Mouse (Mus musculus): Measurements from ENCODE around the gene Phactr2. TPM values are rescaled to one million over a fixed set of nuclear protein-coding genes. Genes with fewer than 3 reads are reported as not detected.

Gene Phactr2
- polyA plus RNA-seq, 1 experiment from 2014 or later = 10.7 TPM

DNA sequence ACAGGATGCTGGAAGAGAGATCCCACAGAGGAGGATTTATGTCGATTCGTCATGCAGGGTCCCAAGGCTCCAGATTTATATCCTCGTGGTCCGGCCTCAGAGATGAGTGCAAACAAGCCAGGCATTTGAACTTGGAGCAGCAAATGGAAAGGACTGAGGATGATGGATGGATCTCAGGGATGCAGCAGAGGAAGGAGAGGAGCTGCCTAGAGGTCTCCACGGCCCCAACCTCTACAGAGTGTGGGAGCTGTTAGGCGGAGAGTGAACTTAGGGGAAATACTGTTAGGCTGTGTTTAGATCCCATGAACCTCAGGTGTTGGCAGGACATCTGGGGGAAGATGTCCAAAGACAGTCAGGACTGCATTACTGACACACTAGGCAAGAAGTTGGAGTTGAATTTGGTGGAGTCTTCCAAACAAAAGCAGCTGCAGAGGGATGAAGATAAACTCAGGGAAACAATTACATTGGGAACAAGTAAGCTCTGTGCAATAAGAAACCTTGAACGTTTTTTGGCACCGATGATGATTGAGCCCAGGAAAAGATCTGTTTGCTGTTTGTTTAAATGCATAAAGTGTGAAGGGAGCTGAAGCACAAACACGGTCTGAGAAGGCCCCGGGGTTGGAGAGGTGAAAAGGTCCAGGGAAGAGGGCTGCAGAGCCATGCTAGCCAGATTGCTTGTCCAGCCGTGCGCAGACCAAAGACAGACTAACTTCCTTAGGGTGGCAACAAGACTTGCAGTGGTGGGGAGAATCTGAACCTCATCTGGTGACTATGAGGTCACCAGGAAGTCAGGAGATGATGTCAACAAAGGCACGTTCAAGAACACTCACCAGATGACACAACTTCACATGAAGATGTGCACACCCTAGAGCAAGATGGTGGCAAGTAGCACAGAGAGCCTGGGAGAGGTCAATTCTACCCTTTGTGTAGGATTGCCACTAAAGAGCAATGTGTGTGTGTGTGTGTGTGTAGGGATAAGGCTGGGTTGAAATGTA, 170.6 kb downstream of the Phactr2 start:
- H3K27me3 ChIP-seq (ENCODE audit: insufficient read depth, poor library complexity, severe bottlenecking) = no peaks in the 10 kb centered on the region
- no peaks in the 10 kb centered on the region for H3K9me3 ChIP-seq
- H3K36me3 ChIP-seq = no peaks in the 10 kb centered on the region
- no peak overlapping the region for H3K27ac ChIP-seq
- H3K4me3 ChIP-seq = no peak overlapping the region
- no peak for DNase-seq (ENCODE audit: low spot score)
- peaks cover 11% of the 10 kb centered on the region for H3K4me1 ChIP-seq (replicated peaks)
- 81% methylated on average over 13 of the region's 13 CpGs for WGBS

DNA sequence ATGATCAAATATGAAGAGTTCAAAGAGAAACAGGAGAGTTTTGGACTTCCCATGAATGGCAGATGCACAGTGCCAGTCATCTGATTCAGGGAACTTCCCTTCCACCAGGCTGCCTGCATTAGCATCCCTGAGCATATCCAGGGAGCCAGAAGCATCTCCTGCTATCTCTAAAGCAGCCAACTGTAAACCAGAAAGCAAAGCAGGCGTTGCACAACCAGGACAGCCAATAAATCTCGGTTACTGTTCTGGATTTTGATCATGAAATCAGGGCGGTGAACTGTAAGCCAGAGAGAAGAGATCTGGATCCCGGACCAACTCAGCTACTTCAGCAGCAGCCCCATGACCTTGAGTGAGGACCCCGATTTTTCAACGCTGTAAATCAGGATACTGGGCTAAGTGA, 173.6 kb downstream of the Phactr2 start:
- no peak overlapping the region for H3K4me3 ChIP-seq
- WGBS = 85% methylated on average over 6 of the region's 6 CpGs
- no peaks in the 10 kb centered on the region for H3K27me3 ChIP-seq (ENCODE audit: insufficient read depth, poor library complexity, severe bottlenecking)
- H3K27ac ChIP-seq = no peak overlapping the region
- H3K36me3 ChIP-seq = no peaks in the 10 kb centered on the region
- H3K9me3 ChIP-seq = no peaks in the 10 kb centered on the region
- DNase-seq (ENCODE audit: low spot score) = no peak
- H3K4me1 ChIP-seq (replicated peaks) = peaks cover 11% of the 10 kb centered on the region

DNA sequence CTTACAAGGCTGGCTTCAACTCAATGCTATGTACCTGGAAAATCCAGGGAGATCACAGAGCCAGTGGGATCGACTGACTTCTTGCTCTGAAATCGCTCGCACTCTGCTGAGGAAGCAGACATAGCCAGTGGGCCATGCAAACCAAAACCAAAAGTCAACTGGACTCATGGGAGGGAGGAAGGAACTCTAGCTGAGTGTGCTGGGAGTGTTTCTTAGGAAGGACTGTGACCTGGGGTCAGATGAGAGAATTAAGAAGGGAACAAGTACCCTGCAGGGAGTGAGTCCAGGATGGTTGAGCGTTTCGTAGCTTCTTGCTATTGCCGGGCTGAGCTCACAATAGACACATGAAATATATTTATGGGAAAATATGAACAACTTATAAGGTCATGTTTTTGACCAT, 174.0 kb downstream of the Phactr2 start:
- WGBS = 63% methylated on average over 6 of the region's 6 CpGs
- Histone ChIP-seq H3K36me3 (no peaks in the 10 kb centered on the region), H3K4me3 (no peak overlapping the region), H3K9me3 (no peaks in the 10 kb centered on the region), H3K27me3 (ENCODE audit: insufficient read depth, poor library complexity, severe bottlenecking) (no peaks in the 10 kb centered on the region), H3K27ac (no peak overlapping the region), H3K4me1 (replicated peaks) (peaks cover 11% of the 10 kb centered on the region)
- no peak for DNase-seq (ENCODE audit: low spot score)

DNA sequence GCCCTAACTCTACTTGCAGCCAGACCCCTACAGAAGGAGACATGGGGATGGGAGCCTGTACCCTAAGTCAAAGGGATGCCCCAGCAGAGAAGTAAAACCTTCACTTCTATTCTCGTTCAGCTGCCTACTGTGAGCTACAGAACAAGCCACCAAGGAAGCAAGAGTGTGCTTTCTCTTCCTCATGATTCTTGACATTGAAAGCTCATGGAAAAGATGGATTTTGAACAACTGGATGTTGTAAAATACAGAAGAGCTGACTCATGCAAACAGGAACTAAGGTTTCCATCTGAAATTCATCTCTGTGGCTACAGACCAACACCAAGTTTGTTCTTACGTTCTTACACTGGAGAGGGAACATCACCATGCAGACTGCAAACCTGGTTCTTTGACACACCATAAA, 179.3 kb downstream of the Phactr2 start:
- 97% methylated on average over 2 of the region's 2 CpGs for WGBS
- no peak for DNase-seq (ENCODE audit: low spot score)
- H3K4me3 ChIP-seq = no peak overlapping the region
- H3K27ac ChIP-seq = no peak overlapping the region
- H3K27me3 ChIP-seq (ENCODE audit: insufficient read depth, poor library complexity, severe bottlenecking) = no peaks in the 10 kb centered on the region
- peaks cover 9% of the 10 kb centered on the region for H3K4me1 ChIP-seq (replicated peaks)
- H3K9me3 ChIP-seq = no peaks in the 10 kb centered on the region
- H3K36me3 ChIP-seq = no peaks in the 10 kb centered on the region

DNA sequence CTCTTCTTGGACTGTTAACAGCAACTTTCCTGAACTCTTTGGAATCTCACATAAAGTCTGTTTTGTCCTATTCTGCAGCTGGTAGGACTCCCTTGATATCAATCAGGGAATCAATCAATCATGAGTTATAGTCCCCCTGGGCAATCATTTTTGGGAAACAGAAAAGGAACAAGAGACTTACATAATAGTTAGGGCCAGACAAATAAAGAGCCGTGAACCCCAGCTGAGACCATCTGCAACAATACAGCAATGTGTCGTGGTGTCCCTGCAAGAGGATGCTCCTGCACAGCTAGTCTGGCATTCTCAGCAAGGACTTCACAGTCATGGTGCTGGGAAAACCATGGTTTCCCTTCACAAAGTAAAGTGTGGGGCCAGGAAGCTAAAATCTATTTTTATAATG, 182.2 kb downstream of the Phactr2 start:
- WGBS = 28% methylated on average over 2 of the region's 2 CpGs

DNA sequence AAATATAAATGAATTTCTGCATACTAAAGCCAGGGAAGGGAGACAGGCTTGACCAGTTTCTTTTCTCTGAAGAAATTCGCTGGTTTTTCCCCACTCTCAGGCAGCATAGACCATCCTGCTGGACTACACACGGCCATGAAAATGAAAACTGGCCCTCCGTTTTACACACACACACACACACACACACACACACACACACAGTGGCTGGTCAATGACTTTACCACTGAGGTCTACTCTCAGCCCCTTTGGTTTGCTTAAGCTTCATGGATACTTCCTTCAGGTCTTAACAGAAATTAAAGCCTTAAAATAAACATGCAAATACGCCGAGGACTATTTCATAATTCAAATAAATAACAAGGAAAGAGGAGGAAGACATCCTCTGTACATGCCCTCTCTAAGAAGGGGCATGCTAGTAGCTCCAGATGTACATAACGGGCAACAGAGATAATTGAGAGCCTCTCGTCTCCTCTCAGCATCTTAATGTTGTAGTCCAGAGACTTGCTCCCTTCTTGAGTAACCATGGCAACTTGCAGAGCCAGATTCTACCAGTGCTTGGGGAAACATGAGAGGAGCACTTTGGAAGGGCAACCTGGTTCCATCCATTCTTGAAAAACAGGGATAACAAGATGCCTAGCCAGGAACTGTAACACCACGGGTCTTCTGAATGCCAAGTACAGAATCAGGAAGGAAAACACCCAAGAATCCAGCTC, 184.8 kb downstream of the Phactr2 start:
- DNase-seq (ENCODE audit: low spot score) = no peak
- WGBS = 90% methylated on average over 8 of the region's 8 CpGs
- Histone ChIP-seq H3K27me3 (ENCODE audit: insufficient read depth, poor library complexity, severe bottlenecking) (no peaks in the 10 kb centered on the region), H3K9me3 (no peaks in the 10 kb centered on the region), H3K36me3 (0 out of 2 replicates have a peak, but pooled peaks cover 3% of the 10 kb centered on the region), H3K4me1 (replicated peaks) (peaks cover 9% of the 10 kb centered on the region), H3K4me3 (no peak overlapping the region), H3K27ac (no peak overlapping the region)

More for the DNA sequence above, 182.2 kb downstream of the Phactr2 start:
- Histone ChIP-seq H3K27me3 (ENCODE audit: insufficient read depth, poor library complexity, severe bottlenecking) (no peaks in the 10 kb centered on the region), H3K36me3 (0 out of 2 replicates have a peak, but pooled peaks cover 3% of the 10 kb centered on the region), H3K4me1 (replicated peaks) (peaks cover 9% of the 10 kb centered on the region), H3K27ac (peak overlapping the region; percentile 9; the same call in 1 of the 2 replicates), H3K4me3 (no peak overlapping the region), H3K9me3 (no peaks in the 10 kb centered on the region)
- DNase-seq (ENCODE audit: low spot score) = peak; percentile 13

DNA sequence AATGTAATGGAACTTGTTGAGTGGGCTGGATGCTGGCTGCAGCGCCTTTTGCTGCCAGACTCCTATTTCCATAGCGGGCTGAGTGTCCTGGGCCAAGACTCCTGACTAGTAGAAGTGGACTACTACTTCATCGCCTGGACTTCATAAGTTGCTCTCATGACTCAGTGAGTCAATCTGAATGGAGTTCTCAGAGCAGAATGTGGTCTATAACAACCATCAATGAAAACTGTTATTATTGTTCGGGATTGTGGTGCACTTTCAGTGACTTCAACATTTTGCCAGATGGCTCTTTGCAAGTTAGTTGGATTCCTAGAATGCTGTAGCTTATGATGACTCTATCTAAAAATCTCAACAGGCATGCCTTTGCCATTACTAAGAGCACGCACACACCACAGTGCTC, 185.9 kb downstream of the Phactr2 start:
- Histone ChIP-seq H3K9me3 (no peaks in the 10 kb centered on the region), H3K4me3 (no peak overlapping the region), H3K27ac (no peak overlapping the region), H3K36me3 (0 out of 2 replicates have a peak, but pooled peaks cover 3% of the 10 kb centered on the region), H3K4me1 (replicated peaks) (peaks cover 9% of the 10 kb centered on the region), H3K27me3 (ENCODE audit: insufficient read depth, poor library complexity, severe bottlenecking) (no peaks in the 10 kb centered on the region)
- no peak for DNase-seq (ENCODE audit: low spot score)
- 95% methylated on average over 5 of the region's 5 CpGs for WGBS

DNA sequence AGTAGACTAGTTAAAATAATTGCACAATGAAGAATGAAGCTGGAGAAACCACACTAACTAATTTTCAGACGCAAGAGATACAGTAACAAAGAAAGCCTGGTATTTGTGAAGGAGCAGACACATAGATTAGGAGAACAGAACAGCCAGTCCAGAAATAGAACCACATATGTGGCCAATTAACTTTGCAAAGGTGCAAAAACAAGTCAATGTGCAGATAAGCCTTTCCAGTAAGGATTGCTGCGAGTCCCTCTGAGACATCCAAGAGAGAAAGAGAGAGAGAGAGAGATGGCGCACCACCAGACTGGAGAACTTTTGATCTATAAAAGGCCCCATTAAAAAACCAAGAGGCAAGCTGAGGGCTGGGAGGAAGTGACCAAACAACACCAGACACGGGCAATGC, 190.8 kb downstream of the Phactr2 start:
- no peaks in the 10 kb centered on the region for H3K27me3 ChIP-seq (ENCODE audit: insufficient read depth, poor library complexity, severe bottlenecking)
- H3K9me3 ChIP-seq = no peaks in the 10 kb centered on the region
- no peaks in the 10 kb centered on the region for H3K4me1 ChIP-seq (replicated peaks)
- no peak overlapping the region for H3K27ac ChIP-seq
- 71% methylated on average over 4 of the region's 4 CpGs for WGBS
- H3K4me3 ChIP-seq = no peak overlapping the region
- H3K36me3 ChIP-seq = 0 out of 2 replicates have a peak, but pooled peaks cover 3% of the 10 kb centered on the region
- DNase-seq (ENCODE audit: low spot score) = no peak

DNA sequence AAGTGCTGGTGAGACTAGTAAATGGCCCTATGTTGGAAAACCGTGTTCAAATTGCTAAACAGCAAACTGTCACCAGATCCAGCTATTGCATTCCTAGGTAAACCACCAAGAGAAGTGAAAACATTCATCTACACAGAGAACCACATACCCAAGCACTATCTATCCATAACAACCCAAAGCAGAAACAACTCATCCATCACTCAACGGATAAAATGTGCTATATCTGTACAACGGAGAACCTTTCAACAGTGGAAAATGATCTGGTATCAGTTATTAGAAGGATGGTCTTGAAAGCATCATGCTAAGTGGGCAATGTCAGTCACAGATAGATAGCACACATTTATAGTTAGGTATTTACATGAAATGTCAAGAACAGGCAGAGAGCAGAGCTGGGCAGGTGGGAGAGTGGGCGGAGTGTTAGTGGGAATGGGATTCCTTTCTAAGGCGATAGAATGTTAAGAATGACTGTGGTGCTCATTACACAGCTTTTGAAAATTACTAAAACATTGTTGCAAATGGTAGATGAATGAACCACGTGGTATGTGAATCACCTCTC, 193.8 kb downstream of the Phactr2 start:
- Histone ChIP-seq H3K9me3 (no peaks in the 10 kb centered on the region), H3K4me1 (replicated peaks) (no peaks in the 10 kb centered on the region), H3K4me3 (no peak overlapping the region), H3K36me3 (no peaks in the 10 kb centered on the region), H3K27me3 (ENCODE audit: insufficient read depth, poor library complexity, severe bottlenecking) (no peaks in the 10 kb centered on the region), H3K27ac (no peak overlapping the region)
- WGBS = 84% methylated on average over 6 of the region's 6 CpGs
- no peak for DNase-seq (ENCODE audit: low spot score)

DNA sequence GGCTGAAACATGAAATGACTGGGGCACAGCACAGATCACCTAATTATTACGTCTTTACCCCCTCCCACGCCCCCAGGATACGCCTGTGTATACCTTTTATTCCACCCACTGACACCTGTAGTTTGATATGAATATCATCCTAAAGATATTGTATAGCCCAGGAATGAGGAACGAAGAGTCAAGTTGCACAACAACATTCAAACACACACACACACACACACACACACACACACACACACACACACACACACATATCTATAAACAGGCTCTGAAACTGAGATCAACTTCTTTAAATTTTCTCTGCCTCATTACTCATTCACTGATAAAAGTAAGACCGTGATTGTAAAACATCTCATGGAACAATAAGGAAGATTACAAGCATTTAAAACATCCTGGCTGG, 197.9 kb downstream of the Phactr2 start:
- Histone ChIP-seq H3K4me3 (no peak overlapping the region), H3K27me3 (ENCODE audit: insufficient read depth, poor library complexity, severe bottlenecking) (no peaks in the 10 kb centered on the region), H3K9me3 (no peaks in the 10 kb centered on the region), H3K36me3 (no peaks in the 10 kb centered on the region), H3K27ac (no peak overlapping the region), H3K4me1 (replicated peaks) (no peaks in the 10 kb centered on the region)
- no peak for DNase-seq (ENCODE audit: low spot score)
- 89% methylated on average over 5 of the region's 5 CpGs for WGBS

DNA sequence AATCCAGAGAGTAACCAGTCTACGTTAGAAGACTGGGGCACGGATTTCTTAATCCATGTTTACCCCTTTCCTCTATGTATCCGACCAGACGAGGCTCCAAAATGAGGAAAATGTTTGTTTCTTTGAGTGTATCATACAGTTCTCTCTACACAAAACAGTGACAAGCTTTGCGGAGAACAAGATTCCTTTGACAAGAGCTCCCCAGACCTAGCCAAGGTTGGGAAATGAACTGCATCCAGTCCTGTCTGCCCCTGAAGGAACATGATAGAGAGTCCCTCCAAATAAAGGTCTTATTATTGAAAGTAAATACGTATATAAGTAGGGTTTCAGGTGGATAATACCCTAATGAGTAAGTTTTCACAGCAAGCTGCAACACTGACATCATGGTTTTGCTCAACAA, 199.1 kb downstream of the Phactr2 start:
- no peak for DNase-seq (ENCODE audit: low spot score)
- 88% methylated on average over 6 of the region's 6 CpGs for WGBS

DNA sequence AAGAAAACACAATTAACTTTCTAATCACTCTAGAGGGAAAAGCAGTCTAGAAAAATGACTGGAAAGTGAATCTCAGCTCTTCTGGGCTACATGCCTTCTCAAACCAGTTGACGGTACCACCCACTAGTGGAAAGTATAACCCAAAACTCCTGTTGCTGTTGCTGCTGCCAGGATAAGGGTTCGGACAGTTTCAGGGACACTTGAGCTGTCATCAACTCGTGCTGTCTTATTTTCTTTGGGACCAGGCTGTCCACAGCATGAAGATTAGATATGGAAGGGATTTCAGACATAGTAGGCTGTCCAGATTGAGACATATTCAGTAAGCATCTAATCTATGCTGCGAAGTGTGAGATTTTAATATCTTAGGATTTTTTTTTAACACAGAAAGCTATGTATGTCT, 199.5 kb downstream of the Phactr2 start:
- no peak for DNase-seq (ENCODE audit: low spot score)
- H3K27me3 ChIP-seq (ENCODE audit: insufficient read depth, poor library complexity, severe bottlenecking) = no peaks in the 10 kb centered on the region
- no peak overlapping the region for H3K27ac ChIP-seq
- H3K4me1 ChIP-seq (replicated peaks) = no peaks in the 10 kb centered on the region
- 92% methylated on average over 4 of the region's 4 CpGs for WGBS
- H3K4me3 ChIP-seq = no peak overlapping the region
- H3K36me3 ChIP-seq = peaks cover 3% of the 10 kb centered on the region; the same call in 1 of the 2 replicates
- no peaks in the 10 kb centered on the region for H3K9me3 ChIP-seq

More for the DNA sequence above, 199.1 kb downstream of the Phactr2 start:
- Histone ChIP-seq H3K4me1 (replicated peaks) (no peaks in the 10 kb centered on the region), H3K27ac (no peak overlapping the region), H3K9me3 (no peaks in the 10 kb centered on the region), H3K27me3 (ENCODE audit: insufficient read depth, poor library complexity, severe bottlenecking) (no peaks in the 10 kb centered on the region), H3K4me3 (no peak overlapping the region), H3K36me3 (peaks cover 3% of the 10 kb centered on the region; the same call in 1 of the 2 replicates)
